Mouse (Mus musculus): ENCODE results near the gene Syndig1. TPM values are rescaled to one million over a fixed set of nuclear protein-coding genes. Genes with fewer than 3 reads are reported as not detected.

Gene Syndig1
- 10 to 100 TPM; 58.4 to 86.1 TPM for total RNA-seq (2021)
- long read RNA-seq, experiment 1, transcript Syndig1-202 (4 exons, 2,050 nt): major isoform, 36 of 71 reads
- long read RNA-seq, experiment 1, partial matches to known transcripts: 9 of 71 reads
- long read RNA-seq, experiment 1, other reads (novel, unspliced or antisense): 26 of 71 reads
- long read RNA-seq, experiment 2, transcript Syndig1-202 (4 exons, 2,050 nt): major isoform, 23 of 64 reads
- long read RNA-seq, experiment 2, partial matches to known transcripts: 7 of 64 reads
- long read RNA-seq, experiment 2, other reads (novel, unspliced or antisense): 34 of 64 reads

DNA sequence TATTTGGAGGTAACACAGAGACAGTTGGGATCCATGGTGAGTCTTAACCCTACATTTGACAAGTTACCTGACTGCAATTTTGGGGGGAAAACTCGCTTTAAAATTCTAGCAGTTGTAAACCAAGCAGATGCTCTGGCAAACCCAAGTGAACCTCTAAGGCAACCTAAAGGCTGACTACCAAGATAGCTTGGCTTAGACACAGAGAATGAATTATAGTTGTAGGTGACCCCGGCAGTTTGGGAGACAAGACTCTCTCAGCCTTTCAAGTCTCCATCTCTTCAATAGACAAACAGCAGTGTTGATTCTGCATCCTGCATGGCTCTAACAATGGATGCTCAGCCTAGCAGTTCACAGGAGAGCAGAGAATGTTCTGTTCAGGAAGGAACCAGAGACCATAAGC lies at the start of gene Syndig1:
Gene Syndig1, plus strand, starts transcription at position 301 of the 400 bp plus-strand sequence.
- no peak for DNase-seq (ENCODE audit: low spot score in 2 of 2)
- intact Hi-C loops (cut with DNase I): no loop called here

DNA sequence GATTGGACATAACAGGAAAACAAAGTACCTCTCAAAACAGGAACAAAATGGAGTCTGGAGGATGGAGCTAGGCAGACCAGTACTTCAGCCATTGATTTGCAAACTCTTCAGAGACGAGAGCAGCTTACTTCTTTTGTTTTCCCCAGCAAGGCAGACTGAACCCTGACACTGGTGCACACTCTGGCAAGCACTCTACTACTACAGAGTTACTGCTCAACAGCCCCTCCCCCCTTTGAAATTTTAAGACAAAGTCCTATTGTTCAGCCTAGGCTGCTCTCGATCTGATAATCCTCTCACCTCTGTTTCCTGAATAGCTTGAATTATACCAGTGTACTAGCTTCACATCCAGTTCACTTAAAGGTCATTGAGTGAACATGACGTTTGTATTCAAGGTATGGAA lies 30.4 kb upstream of the Syndig1 start:
- intact Hi-C loops (cut with DNase I): no loop called here
- no peak for DNase-seq (ENCODE audit: low spot score in 2 of 2)

DNA sequence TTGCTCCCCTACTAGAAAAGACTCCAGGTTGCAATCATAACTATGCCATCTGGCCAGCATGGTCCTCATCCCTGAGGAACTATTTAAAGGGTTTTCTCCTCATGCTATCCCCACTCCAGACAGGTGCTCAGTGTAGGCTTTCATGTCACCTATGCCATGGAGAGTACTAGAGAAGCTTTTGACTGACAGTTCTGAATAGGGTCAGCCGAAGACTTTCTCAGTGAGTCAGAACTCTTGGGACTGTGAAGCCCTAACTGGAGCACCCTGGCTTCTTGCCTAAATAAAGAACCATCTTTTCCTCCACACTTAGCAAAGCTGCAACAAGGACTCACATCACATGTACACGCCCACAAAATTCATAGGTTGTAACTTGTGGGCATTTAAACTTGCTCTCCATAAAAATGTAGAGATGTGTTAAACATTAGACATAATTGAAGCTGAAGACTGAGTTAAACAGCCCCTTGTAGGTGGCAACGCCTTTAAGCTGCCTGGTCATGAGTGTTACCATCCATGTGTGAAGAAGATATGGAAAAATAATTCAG lies 24.3 kb upstream of the Syndig1 start:
- intact Hi-C loops (cut with DNase I): no loop called here
- DNase-seq (ENCODE audit: low spot score in 2 of 2): no peak

DNA sequence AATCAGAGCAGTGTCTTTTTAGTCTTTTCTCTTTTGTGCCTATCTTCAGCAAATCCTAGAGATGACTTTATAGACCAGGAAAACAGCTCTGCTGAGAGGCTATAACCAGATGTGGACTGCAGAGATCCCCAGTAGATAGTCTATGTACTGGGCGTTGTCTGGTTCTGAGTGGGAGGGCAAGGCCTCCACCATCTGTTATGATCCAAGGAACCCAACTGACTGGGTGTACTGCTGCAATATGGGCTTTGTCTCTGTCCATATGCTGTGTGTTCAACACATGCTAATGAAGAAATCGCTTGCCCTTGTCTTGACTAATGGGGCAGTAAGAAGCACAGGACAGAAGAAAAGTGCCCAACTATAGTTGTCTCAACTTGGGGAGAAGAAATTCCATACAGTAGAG lies 23.8 kb upstream of the Syndig1 start:
- intact Hi-C loops (cut with DNase I): no loop called here
- DNase-seq (ENCODE audit: low spot score in 2 of 2): no peak

DNA sequence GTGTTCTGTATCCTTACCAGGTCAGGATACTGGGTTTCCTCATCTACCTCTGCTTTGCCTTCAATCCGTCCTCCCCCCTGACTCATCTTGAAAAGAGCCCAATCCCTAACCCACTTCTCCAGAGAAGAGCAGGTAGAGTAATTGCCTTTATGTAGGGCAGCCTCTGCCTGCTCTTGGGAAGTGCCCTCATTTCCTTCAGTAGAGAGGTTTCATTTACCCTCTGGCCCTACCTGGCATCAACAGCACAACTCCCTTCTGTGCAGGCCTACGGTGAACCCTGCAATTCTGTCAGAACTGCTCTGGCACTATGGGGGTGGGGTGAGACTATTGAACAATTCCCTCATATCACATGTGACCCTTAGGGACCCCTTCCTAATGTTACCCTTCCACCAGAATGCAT lies 16.1 kb upstream of the Syndig1 start:
- intact Hi-C loops (cut with DNase I): no loop called here
- no peak for DNase-seq (ENCODE audit: low spot score in 2 of 2)

DNA sequence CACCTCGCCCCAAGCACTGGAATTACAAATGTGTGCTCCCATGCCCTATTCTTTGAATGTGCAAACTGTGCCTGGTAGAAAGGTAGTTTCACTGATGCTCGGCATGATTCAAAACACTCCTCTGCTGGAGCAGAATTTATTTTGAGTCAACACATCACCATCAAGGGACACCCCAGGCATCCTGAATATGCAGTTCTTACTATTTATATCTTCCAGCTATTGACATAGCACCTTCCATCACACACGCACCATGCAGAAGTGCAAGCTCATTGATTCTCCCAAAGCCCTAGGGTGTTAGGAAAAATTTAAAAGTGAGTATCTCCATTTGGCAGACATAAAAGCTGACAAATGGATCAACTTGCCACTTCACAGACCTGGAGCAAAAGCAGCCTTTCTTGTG lies 10.6 kb upstream of the Syndig1 start:
- DNase-seq (ENCODE audit: low spot score in 2 of 2): peak in 1 of 2 experiments; percentile 35
- intact Hi-C loops (cut with DNase I): no loop called here

DNA sequence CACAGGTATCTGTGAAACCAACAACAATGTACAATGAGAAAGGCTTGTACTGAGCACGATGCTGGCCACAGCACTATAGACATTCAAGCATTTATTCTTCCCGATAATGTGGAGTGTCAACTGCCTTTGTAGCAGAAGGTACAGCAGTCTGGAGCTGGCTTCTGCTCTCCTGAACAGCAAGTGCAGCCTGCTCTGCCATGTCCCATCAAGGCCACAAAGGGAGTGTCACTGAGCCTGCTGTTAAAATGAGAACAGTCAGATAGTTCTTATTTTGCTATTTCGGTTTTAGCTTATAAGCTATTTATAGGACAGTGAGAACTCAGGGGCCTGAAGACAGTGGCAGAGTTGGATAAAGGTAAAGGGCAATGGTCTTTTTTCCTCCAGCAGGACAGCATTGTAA lies 9.3 kb upstream of the Syndig1 start:
- intact Hi-C loops (cut with DNase I): no loop called here
- DNase-seq (ENCODE audit: low spot score in 2 of 2): no peak

DNA sequence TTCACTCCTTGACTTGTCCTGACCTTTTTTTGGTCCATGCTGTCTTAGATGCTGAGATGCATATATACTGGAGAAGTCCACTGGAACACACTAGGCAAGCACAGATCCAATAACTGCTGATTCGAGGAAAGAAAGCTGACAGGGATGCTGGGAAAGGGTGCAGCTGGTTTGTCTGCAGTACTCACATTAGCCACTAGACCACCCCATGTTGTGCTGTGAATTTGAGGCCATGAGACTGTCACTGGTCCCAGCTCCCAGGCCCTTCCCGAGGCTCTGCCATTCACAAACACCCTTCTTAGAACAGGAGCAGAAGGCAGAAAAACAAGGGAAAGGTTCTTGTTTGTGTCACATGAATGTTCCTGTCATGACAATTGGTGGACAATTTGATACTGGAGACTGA lies 8.8 kb upstream of the Syndig1 start:
- no peak for DNase-seq (ENCODE audit: low spot score in 2 of 2)
- intact Hi-C loops (cut with DNase I): no loop called here

DNA sequence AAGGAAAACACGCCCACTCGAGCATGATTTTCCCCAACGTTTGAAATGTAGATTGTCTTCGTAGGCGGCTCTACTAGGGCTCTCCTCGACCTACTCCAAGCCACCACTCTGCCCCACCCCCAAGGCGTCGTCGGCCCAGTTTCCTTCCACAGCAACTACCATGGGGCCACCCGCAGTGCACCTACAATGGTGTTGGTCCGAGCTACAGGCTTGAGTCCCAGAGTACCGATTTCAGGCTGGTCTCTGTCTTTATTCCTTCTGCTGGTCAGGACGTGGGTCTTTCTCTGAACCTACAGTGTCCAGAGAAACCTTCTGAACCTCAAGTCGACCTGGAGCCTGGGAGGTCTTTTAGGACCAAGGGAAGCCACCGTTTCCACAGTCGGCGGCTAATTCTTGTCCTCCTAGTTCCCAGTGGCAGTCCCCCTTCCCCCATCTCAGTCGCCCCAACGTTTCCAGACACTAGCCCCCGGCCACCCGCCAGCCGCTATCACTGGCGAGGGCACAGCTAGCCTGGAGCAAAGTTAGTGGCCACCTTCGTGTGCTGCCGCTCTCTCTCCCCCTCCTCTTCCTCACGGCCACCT lies 1.0 kb downstream of the Syndig1 start:
- intact Hi-C loops (cut with DNase I): loop anchor here (5.0 kb wide), 1 partner anchor 172 kb away; no protein-coding TSS in a partner anchor
- DNase-seq (ENCODE audit: low spot score in 2 of 2): peak in 1 of 2 experiments; percentile 28

DNA sequence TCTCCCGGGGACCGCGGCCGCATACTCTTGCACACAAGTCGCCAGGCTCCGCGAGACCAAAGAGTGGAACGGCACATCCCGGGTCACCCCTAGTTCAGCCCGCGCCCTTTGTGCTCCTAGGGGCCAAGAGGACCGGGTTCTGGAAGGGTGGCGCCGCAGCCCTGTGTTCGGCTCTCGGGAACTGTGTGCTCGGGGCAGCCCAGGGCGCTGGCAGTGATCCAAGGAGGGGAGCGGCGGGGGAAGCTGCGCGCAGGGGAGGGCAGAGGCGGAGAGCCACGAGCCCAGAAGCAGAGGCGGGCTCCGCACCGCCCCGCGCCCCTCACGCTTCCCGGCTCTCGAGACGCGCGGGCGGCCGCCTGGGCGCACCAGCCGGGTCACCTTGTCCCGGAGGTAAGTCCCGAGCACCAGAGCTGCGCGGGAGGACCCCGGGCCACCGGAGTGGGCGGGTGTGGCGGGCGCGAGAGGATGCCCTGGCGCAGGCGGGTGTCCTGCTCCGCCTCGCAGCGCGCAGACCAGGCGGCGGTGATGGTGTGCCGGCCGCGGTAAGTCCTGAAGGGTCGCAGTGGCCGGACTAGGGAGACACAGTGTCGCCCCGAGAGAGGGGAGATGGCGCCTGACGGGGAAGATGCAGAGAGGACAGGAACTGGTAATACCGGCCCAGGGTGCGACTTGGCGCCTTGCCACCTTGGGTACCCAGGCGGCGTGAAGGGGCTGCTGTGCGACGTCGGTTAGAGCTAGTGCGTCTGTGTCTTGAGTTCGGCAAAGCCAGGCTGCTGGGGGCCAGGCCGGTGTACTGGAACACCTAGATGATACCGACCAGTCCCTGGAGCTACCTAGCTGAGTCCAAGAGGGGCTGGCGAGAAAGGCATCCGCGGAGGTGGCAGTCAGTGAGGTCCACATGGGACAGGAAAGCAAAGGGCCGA lies 1.8 kb downstream of the Syndig1 start, which contains the start of gene C530025M09Rik:
Gene C530025M09Rik, minus strand, starts transcription at position 678 of the 923 bp plus-strand sequence.
- DNase-seq (ENCODE audit: low spot score in 2 of 2): peak; percentile 51 to 62
- intact Hi-C loops (cut with DNase I): loop anchor here (5.0 kb wide), 1 partner anchor 172 kb away; no protein-coding TSS in a partner anchor

DNA sequence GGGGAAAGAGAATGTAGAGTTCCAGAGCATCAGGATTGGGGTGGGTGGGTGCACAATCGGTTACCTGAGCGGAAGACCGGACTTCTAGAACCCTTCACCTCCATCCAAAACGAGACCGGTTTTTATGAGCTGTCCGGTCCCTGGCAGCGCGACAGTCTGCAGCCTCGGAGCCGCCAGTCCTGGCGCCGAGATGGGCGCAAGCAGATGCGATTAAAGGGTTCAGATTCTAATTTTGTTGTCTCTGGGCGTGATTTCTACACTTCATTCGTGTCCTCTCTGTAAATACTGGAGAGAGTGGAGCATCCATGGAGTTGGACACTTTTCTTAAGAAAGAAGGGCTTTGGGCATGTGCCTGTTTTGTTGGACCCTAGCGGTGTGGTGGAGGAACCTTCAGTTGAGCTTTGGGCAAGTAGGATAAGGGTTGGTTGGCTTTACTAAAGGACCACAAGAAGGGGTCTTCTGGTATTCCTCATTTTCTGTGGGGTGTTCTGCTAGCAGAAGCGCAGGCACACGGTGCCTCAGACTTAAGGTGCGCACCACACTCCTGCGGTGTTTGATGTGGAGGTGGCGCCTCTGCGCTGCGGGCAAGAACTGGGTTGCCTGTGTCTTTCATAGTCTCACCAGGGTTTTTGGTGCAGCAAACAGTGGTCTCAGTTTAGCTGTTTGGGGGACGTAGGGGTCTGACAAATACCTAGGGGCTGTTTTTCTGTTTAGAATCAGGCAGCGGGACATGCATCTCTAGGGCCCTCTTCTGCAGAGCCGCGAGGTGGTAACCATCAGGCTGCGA lies 2.6 kb downstream of the Syndig1 start:
- intact Hi-C loops (cut with DNase I): loop anchor here (5.0 kb wide), 1 partner anchor 171 kb away; no protein-coding TSS in a partner anchor
- DNase-seq (ENCODE audit: low spot score in 2 of 2): peak in 1 of 2 experiments; percentile 46

DNA sequence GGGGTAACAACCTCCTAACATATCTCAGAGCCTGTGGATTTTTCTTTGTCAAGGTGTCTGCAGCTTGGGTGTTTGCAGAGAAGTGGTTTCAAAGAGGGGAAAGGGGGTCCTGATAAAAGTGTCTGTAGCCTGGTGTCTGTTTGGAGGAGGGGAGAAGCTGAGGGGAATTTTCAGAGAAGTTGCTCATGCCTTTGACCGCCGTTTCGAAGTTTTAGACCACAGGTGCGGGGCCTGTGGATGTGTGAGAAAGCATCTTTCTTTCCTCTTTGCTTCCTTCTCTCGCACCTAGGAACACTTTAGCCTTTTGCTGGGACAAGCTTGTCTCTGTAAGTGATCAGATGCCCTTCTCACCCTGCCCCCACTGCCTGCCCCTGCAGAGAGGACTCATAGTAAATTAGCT lies 3.3 kb downstream of the Syndig1 start:
- intact Hi-C loops (cut with DNase I): loop anchor here (5.0 kb wide), 1 partner anchor 170 kb away; no protein-coding TSS in a partner anchor
- no peak for DNase-seq (ENCODE audit: low spot score in 2 of 2)

DNA sequence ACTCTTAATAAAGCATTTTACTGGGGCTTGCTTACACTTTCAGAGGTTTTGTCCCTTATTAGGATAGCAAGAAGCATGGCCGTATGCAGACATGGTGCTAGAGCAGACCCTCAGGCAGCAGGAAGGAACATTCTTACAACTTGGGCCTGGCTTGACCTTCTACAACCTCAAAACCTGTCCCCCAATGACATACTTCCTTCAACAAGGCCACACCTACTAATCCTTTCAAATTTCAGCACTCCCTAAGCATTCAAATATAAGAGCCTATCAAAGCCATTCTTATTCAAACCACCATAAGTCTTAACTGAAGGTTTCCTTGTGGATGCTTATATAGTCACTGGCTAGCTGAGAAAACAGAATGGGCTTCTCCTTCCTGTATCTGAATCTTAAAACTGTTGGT lies 6.1 kb downstream of the Syndig1 start:
- no peak for DNase-seq (ENCODE audit: low spot score in 2 of 2)
- intact Hi-C loops (cut with DNase I): no loop called here

DNA sequence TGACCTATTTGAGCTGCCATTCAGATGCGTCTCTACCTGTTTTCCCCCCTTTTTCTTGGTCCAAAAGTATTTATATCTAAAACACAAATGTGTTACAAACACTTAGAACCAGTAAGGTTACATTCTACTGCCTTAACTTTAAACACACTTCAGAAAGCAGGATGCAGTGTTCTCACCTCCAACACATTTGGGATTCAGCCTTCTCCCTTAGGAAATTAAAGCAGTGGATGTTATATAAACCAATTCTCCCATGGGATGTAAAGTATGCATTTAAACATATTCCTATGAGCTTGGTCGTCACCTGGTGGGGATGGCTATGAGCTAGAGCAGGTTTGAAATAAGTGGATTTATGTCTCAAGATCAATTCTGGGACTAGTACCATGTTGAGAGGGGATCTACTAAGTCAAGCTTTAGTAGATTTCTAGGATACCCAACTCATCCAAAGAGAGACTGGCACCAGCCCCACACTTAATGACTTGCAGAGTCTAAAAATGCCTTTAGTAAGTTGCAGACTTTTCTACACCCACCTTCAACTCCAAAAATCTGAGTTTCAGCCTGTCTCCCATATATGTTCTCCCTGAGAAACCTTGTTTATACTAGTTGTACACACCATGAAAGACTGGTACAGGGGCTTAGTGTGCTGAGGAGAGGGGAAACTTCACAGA lies 7.6 kb downstream of the Syndig1 start:
- no peak for DNase-seq (ENCODE audit: low spot score in 2 of 2)
- intact Hi-C loops (cut with DNase I): no loop called here

DNA sequence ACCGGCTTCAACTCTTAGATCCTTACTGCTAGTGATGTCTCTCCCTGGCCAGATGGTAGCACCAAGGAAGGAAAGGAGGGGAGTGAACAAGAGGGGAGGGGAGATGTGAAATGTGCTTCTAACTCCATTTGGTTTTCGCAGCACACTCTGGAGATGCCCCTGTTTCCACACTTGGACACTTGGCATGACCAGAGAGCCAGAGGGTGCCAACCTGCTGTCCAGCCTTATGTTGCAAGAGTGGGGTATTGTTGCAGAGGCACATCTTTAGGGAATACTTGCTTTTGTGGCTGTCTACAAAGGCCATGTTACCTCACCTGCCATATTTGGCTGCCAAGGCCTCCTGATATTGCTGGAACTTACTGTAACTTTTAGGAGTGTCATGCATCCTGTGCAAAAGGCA lies 10.7 kb downstream of the Syndig1 start:
- intact Hi-C loops (cut with DNase I): no loop called here
- DNase-seq (ENCODE audit: low spot score in 2 of 2): no peak

DNA sequence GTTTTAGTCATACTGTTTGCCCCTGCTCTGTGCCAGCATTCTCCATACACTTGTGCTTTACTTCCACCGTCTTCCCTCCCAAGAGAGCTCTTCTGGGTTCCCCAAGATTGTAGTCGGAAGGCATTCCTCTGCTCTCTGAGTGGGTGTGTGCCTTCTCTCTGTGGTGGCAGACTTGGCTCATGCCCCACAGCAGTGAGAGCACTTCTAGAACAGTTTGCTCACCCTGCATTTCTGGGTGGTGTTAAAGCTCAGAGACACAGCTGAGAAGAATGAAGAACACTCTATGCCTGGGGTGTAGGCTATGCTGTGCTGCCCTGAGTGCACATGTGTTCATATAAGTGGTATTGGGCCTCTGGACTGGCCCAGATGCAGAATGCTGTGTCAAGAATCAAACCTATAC lies 15.6 kb downstream of the Syndig1 start:
- peak; percentile 47 to 55 for DNase-seq (ENCODE audit: low spot score in 2 of 2)

DNA sequence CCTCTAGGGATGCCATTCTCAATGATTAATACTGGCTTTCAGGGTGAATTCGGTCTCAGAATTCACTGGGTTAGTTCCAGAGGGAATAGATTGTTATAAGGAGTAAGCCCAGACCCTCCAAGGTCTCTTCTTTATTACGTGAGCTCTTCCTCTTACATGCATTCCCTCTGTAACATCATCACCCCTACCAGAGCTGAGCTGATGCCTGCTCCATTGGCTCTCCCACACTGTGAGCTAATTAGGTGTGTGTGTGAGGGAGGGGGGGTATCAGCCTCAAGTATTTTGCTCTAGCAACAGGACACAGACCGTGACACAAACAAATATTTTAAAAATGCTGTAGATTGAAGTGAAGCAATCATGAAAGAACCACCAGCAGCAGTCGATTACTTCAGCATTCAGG lies 19.8 kb downstream of the Syndig1 start:
- intact Hi-C loops (cut with DNase I): no loop called here
- DNase-seq (ENCODE audit: low spot score in 2 of 2): no peak

More for the DNA sequence above, 15.6 kb downstream of the Syndig1 start:
- intact Hi-C loops (cut with DNase I): no loop called here

DNA sequence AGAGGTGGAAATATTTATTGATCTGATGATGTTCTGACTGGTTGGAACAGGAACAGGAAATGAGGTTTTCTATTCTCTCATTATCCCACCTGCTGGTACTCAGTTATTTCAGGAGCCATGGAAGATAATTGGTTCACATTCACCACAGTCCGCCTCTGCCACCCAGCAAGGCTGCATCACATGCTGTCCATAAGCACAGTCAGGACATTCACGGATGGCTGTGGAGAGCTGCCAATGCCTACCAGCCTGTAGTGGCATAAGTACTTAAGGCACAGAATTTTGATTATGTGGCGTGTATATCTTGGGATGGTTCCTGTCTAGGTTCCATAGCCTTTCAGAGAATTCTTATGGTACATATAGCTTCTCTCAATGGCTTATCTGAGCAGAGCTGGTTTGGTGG lies 32.0 kb downstream of the Syndig1 start:
- DNase-seq (ENCODE audit: low spot score in 2 of 2): no peak
- intact Hi-C loops (cut with DNase I): no loop called here
